Mouse (Mus musculus) stomach, embryonic 16.5 days (tissue): ENCODE results near the gene Zbtb18. TPM values are rescaled to one million over a fixed set of nuclear protein-coding genes. Genes with fewer than 3 reads are reported as not detected.

Experiments used
- ATAC-seq: fragments of 200-750 bp; cut with Nextera tagmentation; 2 replicates; pipeline ENCODE4 v1.8.0; 2017; ENCODE audit warnings: moderate number of reproducible peaks, moderate TSS enrichment; ENCODE audit not compliant: insufficient read depth, low FRiP score
- H3K27ac ChIP-seq: fragments of 300-500 bp; sonication (generic); 2 replicates; pipeline ENCODE4 v1.5.1; 2014; ENCODE audit warnings: low read length
- H3K27me3 ChIP-seq: fragments of 300-500 bp; sonication (generic); 2 replicates; pipeline ENCODE4 v1.6.1; 2014; ENCODE audit warnings: low read length, control low read depth, mixed read lengths; ENCODE audit not compliant: control insufficient read depth, insufficient read depth
- H3K36me3 ChIP-seq: fragments of 300-500 bp; sonication (generic); 2 replicates; pipeline ENCODE4 v1.6.1; 2014; ENCODE audit warnings: low read length; ENCODE audit not compliant: control insufficient read depth, insufficient read depth
- H3K4me1 ChIP-seq: fragments of 300-500 bp; sonication (generic); 2 replicates; pipeline ENCODE4 v1.6.1; 2014; ENCODE audit warnings: low read length, control low read depth, mixed read lengths; ENCODE audit not compliant: control insufficient read depth, insufficient read depth
- H3K4me2 ChIP-seq: fragments of 300-500 bp; sonication (generic); 2 replicates; pipeline ENCODE4 v1.6.1; 2014; ENCODE audit warnings: low read depth, low read length, mixed read lengths
- H3K4me3 ChIP-seq: fragments of 300-500 bp; sonication (generic); replicated peaks from 2 replicates; pipeline ENCODE4 v1.5.1; 2014; ENCODE audit warnings: mild to moderate bottlenecking, low read length
- H3K9ac ChIP-seq: fragments of 300-500 bp; sonication (generic); 2 replicates; pipeline ENCODE4 v1.6.1; 2014; ENCODE audit warnings: low read length
- H3K9me3 ChIP-seq: fragments of 300-500 bp; sonication (generic); replicated peaks from 2 replicates; pipeline ENCODE4 v1.6.1; 2016; ENCODE audit warnings: low read length, control low read depth; ENCODE audit not compliant: control insufficient read depth
- WGBS: fragments of 180-500 bp; shearing (Covaris S2); extraction: QIAGEN DNeasy Blood & Tissue Kit; methylation state at CpG from one replicate; pipeline ENCODE4 v1.1.7; 2014; 5-methylcytosine and 5-hydroxymethylcytosine counted together
- polyA plus RNA-seq: library from polyadenylated mRNA; unstranded; fragments of >200 nt; fragmentation: Nextera tagmentation; extraction: Ambion mirVana; gene quantifications from 2 replicates; pipeline ENCODE4 v1.2.1, GENCODE M21; 2015

Gene Zbtb18
- polyA plus RNA-seq, 1 experiment from 2014 or later: 2.0 TPM

DNA sequence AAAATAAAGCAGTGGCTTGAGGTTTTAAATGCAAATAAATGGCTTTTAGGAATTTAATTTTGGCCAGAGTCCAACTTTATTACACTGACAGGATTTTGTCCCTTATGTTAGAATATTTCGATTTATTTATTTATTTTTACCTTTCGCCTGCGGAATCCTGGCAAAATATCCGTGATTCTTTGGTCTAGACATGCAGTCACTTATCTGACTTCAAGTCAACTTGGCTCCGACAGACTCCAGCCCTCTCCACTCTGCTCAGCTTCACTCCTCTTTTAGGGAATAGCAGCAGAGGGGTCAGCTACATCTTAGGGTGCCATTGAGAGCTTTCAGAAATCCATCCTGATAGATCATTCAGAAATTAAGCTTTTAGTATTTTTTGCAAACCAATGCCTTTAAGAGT is 10.8 kb downstream of the Zbtb18 start:
- Histone ChIP-seq H3K36me3 (peaks cover 2% of the 10 kb centered on the region), H3K27me3 (no peaks in the 10 kb centered on the region), H3K4me1 (no peaks in the 10 kb centered on the region), H3K4me2 (no peak overlapping the region), H3K27ac (no peak overlapping the region), H3K9me3 (no peaks in the 10 kb centered on the region), H3K9ac (no peak overlapping the region), H3K4me3 (no peak overlapping the region)
- WGBS: 48% methylated on average over 5 of the region's 5 CpGs
- no peak for ATAC-seq

DNA sequence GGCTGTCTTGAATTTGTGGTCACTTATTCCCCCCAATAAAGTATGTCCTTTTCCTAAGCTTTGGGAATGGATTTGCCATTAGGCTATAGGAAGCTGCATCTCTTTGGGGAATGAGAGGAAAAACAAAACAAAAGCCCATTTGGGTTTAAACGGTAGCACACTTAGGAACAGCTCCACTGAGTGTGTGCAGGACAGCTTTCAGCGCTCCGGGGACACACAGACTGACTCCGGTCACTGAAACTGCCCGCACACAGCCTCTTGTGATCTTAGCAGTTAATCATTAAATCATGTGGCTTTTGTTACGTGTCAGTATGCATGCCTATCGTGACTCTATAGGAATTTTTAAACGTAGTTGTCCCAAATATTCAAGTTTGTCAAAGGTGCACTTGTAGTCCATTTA is 11.7 kb downstream of the Zbtb18 start:
- H3K36me3 ChIP-seq: no peaks in the 10 kb centered on the region
- H3K9me3 ChIP-seq: no peaks in the 10 kb centered on the region
- no peaks in the 10 kb centered on the region for H3K4me1 ChIP-seq
- H3K9ac ChIP-seq: no peak overlapping the region
- peak; percentile 64; the same call in 1 of the 2 replicates for ATAC-seq
- no peak overlapping the region for H3K27ac ChIP-seq
- H3K27me3 ChIP-seq: no peaks in the 10 kb centered on the region
- no peak overlapping the region for H3K4me3 ChIP-seq
- 43% methylated on average over 8 of the region's 8 CpGs for WGBS
- no peak overlapping the region; the same call in 1 of the 2 replicates for H3K4me2 ChIP-seq

DNA sequence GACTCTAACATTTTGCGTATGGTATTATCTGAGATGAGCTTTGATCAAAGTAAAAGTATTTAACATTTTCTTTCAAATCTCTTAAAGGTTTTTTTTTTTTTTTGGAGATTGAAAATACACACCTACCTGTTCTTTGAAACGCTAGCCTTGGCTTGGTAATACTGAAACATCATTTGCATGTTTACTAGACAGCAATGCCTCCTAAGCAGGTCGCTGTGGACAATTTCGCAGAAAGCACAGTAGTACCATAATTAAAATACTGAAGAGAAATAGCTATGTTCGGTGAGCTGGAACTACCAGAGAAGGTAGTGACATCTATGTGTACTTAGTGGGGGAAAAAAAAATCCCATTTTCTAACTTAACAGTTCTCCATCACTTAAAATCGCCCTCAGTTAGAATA is 12.3 kb downstream of the Zbtb18 start:
- no peaks in the 10 kb centered on the region for H3K36me3 ChIP-seq
- 83% methylated on average over 6 of the region's 6 CpGs for WGBS
- no peak overlapping the region for H3K27ac ChIP-seq
- no peak overlapping the region for H3K4me2 ChIP-seq
- no peak overlapping the region for H3K9ac ChIP-seq
- no peaks in the 10 kb centered on the region for H3K4me1 ChIP-seq
- H3K27me3 ChIP-seq: no peaks in the 10 kb centered on the region
- no peak overlapping the region for H3K4me3 ChIP-seq
- H3K9me3 ChIP-seq: no peaks in the 10 kb centered on the region
- ATAC-seq: no peak

DNA sequence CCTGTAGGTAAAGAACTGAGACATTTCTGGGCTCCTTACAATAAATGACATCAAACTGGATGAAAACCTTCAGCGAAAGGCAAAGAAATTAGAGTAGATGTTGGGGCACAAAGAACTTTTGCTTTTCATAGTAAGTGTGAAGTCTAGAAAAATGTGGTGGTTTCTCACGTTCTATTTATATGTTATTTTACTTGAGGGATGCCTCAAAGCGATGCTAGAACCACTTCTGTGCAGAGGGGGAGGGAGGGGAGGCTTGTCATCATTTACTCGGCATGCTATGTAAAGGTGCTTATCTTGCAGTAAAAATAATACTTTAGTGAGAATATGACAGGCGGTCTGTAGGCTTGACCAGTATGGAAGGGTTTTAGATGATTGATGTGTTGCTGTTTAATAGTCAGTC is 13.3 kb downstream of the Zbtb18 start:
- 84% methylated on average over 5 of the region's 5 CpGs for WGBS
- no peak for ATAC-seq
- no peak overlapping the region for H3K4me3 ChIP-seq

DNA sequence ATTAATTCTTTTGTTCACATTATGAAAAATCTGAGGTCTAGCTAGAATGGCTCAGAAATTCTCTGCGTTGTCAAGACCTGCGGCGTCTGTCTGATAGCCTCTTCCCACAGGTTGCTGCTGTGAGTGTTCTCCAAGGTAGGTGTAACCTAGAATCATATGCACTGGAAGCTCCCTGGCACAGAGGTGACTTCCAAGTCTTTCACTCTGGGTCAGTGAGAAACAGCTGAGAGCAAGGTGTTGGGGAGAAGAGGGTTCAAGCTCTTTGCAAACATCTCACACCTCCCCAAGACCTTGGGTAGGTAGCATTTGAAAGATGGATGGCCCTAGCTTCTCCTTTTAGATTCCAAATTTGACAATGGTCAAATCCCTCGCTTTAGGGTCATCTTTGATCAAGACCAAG is 14.1 kb downstream of the Zbtb18 start:
- 82% methylated on average over 4 of the region's 4 CpGs for WGBS
- Histone ChIP-seq H3K27me3 (no peaks in the 10 kb centered on the region), H3K4me1 (no peaks in the 10 kb centered on the region), H3K27ac (no peak overlapping the region), H3K4me3 (no peak overlapping the region), H3K9me3 (no peaks in the 10 kb centered on the region), H3K9ac (no peak overlapping the region), H3K4me2 (no peak overlapping the region), H3K36me3 (no peaks in the 10 kb centered on the region)
- no peak for ATAC-seq

More for the DNA sequence above, 13.3 kb downstream of the Zbtb18 start:
- no peak overlapping the region for H3K4me2 ChIP-seq
- no peaks in the 10 kb centered on the region for H3K9me3 ChIP-seq
- no peaks in the 10 kb centered on the region for H3K36me3 ChIP-seq
- H3K4me1 ChIP-seq: no peaks in the 10 kb centered on the region
- H3K9ac ChIP-seq: no peak overlapping the region
- H3K27ac ChIP-seq: no peak overlapping the region
- no peaks in the 10 kb centered on the region for H3K27me3 ChIP-seq

DNA sequence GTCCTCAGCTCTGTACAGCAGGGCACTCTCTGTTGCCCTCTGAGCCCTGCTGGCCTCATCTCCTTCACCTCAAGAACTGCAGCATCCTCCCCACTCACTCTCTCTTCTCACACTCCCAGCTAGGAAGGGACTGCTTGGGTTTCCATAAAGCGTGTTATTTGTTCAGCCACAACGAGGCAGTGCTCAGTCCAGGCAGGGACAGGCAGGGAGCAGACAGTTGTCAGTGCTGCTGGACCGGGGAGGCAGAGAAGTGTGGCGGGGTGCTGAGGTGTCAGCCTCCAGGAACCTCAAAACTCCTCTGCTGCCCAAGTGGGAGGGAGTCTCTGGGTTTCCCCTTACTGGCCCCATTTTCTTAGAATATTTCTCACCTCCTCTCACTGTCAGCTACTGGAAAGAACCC is 14.6 kb downstream of the Zbtb18 start:
- Histone ChIP-seq H3K9ac (no peak overlapping the region), H3K27me3 (no peaks in the 10 kb centered on the region), H3K4me3 (no peak overlapping the region), H3K36me3 (no peaks in the 10 kb centered on the region), H3K9me3 (no peaks in the 10 kb centered on the region), H3K4me1 (no peaks in the 10 kb centered on the region), H3K27ac (no peak overlapping the region), H3K4me2 (no peak overlapping the region)
- no peak for ATAC-seq
- 37% methylated on average over 4 of the region's 4 CpGs for WGBS

DNA sequence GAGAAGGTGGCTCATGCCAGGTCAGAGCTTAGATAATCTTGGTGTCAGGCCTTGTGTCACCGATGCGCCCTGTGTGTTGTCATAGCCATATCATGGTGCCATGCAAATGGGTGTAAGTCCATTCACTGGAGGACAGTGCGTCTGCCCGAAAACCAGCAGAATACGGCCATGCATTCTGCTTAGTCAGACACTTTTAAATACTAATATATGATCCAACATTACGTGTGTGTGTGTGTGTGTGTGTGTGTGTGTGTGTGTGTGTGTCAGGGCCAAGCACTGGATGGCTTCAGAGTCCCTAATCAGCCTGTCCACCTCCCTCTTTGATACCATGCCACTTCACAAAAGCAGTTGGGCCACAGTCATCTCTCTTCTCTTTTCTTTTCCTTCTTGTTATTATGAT is 15.8 kb downstream of the Zbtb18 start:
- H3K9me3 ChIP-seq: no peaks in the 10 kb centered on the region
- H3K9ac ChIP-seq: no peak overlapping the region
- no peaks in the 10 kb centered on the region for H3K4me1 ChIP-seq
- no peak overlapping the region for H3K27ac ChIP-seq
- H3K36me3 ChIP-seq: no peaks in the 10 kb centered on the region
- H3K4me2 ChIP-seq: no peak overlapping the region
- no peak for ATAC-seq
- no peaks in the 10 kb centered on the region for H3K27me3 ChIP-seq
- 92% methylated on average over 6 of the region's 6 CpGs for WGBS
- no peak overlapping the region for H3K4me3 ChIP-seq

DNA sequence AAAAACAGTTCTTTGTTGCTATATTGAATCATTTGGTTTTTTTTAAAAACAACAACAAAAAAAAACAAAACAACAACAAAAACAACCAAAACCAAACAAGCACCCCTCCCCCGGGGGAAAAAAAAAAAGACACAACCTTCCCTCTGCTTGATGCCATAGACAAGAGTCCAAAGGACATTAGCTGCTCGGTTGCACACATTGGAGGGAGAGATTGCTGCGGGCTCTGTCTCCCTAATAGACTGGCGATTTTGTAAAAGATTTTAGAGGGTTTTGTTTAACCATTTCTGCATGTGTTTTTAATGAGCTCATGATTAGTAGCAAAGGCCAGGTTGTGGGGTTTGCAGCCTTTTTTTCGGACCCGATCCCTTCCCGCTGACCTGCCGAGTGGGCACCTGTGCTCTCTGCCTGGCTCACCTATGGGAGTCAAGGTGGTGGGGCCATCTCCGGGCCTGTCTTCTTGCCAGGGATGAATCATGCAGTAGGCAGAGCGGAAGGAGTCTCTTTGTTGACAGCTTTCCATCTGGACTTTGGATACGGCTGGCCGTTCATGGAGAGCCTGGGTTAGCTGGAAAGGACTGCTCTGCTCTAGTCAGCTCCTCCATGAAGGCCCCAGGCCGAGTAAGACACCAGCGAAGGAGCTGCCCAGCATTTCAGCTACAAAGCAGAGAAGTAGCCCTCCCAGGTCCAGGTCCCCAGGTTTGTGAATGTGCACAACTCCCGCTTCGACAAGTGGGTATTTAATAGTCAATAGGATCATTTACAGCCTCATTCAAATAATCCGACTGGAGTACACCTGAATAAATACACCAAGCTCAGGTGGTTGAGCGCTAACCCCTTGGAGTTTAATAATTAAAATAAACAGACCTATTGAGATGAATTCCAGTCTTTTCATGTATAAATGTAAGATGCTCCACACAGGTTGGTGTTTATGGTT is 16.6 kb downstream of the Zbtb18 start:
- no peaks in the 10 kb centered on the region for H3K9me3 ChIP-seq
- H3K27ac ChIP-seq: no peak overlapping the region
- H3K9ac ChIP-seq: no peak overlapping the region
- no peaks in the 10 kb centered on the region for H3K36me3 ChIP-seq
- 70% methylated on average over 18 of the region's 18 CpGs for WGBS
- ATAC-seq: no peak
- H3K4me3 ChIP-seq: no peak overlapping the region
- H3K4me1 ChIP-seq: no peaks in the 10 kb centered on the region
- no peaks in the 10 kb centered on the region for H3K27me3 ChIP-seq
- H3K4me2 ChIP-seq: no peak overlapping the region

DNA sequence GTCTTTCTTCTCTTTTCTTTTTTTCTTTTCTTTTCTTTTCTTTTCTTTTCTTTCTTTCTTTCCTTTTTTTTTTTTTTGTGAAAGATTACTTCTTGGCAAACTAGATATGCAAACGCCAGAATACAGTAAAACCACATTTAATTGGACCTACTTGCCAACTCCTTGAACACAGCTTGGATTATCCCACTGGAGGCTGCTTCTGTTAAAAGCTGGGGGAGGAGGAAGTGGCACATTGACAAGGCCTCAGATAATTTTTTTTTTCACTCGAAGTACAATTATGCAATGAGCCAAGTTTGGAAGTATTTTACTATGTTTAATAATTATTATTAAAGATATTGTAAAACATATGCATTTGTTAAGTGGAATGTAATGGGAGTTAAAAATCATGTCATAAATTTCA is 17.4 kb downstream of the Zbtb18 start:
- Histone ChIP-seq H3K27ac (no peak overlapping the region), H3K4me1 (no peaks in the 10 kb centered on the region)

More for the DNA sequence above, 17.4 kb downstream of the Zbtb18 start:
- ATAC-seq: no peak
- Histone ChIP-seq H3K36me3 (no peaks in the 10 kb centered on the region), H3K9me3 (no peaks in the 10 kb centered on the region), H3K4me2 (no peak overlapping the region), H3K9ac (no peak overlapping the region), H3K27me3 (no peaks in the 10 kb centered on the region), H3K4me3 (no peak overlapping the region)
- WGBS: 27% methylated on average over 2 of the region's 2 CpGs
